Mouse (Mus musculus) CD8-positive naive resting alpha-beta T cell, adult 2 months (primary cell): ENCODE data around the gene Cyp4v3.
A peak's percentile ranks its signal among the peaks of the same experiment; 100 is the strongest.
"Not testable (repeated sequence)": the region's sequence is repeated elsewhere in the genome, so short reads cannot be mapped to it uniquely, and the experiment has no call there.

Experiments used
- DNase-seq, 2 experiments: peaks; one replicate each; pipeline ENCODE4 v3.0.0; 2022; ENCODE audit warnings: low read depth in 2 of 2, low spot score in 2 of 2

Cyp4v3 gene

DNA sequence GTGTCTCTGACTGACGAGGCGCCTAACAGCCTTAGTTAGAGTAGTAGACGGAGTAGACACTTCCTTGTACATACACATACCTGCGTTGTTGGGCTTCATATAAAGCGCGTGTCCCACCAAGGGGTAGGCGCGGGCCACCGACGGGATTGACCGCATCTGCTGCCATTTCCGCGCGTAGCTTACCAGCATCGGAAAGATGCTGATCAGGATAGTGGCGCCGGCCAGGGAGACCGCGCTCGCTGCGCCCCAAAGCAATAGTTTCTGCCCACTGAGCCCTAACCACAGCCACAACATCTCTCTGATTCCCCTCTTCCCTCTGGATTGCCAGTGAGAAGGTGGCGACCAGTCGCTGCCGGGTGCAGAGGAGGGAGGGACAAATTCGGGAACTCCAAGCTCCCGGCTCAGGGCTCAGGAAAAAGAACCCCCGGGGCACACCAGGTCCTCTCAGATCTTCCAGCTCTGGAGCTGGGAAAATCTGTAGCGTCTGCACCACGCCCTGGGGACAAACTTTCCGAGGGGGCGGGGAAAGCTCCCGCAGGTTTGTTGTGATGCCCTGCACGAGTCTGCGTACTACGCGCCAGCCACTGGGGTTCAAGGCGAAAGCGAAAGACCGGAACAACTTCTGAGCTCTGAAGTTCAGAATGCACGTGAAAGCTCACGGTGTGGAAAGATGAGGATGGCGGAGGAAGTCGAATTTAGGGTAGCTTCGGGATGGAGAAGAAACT is at the start of gene Cyp4v3:
Gene Cyp4v3, minus strand, starts transcription at position 532 of the 725 bp plus-strand sequence.
- DNase-seq, result peak; percentile 41 to 48

DNA sequence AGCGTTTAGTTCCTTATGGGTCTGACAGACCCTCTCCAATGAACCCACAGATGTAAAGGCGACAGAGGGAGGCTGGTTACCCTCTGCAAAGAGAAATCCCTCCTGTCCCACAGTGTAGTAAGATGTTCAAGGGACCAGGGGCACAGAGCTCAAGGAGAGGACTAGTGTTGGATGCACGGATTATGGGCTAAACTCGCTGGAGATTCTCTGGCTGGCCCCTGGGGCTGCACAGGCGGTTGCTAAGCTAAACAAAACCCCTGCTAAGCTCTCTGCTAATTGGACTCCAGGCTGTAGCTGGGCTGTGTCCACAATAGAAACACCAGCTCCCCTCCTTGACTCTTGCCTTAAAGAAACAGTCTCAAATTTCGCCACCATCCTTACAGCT is 48.9 kb upstream of the Cyp4v3 start, which contains the start of gene Fam149a:
Gene Fam149a, minus strand, starts transcription at position 329 of the 385 bp plus-strand sequence.
- DNase-seq, result no peak

DNA sequence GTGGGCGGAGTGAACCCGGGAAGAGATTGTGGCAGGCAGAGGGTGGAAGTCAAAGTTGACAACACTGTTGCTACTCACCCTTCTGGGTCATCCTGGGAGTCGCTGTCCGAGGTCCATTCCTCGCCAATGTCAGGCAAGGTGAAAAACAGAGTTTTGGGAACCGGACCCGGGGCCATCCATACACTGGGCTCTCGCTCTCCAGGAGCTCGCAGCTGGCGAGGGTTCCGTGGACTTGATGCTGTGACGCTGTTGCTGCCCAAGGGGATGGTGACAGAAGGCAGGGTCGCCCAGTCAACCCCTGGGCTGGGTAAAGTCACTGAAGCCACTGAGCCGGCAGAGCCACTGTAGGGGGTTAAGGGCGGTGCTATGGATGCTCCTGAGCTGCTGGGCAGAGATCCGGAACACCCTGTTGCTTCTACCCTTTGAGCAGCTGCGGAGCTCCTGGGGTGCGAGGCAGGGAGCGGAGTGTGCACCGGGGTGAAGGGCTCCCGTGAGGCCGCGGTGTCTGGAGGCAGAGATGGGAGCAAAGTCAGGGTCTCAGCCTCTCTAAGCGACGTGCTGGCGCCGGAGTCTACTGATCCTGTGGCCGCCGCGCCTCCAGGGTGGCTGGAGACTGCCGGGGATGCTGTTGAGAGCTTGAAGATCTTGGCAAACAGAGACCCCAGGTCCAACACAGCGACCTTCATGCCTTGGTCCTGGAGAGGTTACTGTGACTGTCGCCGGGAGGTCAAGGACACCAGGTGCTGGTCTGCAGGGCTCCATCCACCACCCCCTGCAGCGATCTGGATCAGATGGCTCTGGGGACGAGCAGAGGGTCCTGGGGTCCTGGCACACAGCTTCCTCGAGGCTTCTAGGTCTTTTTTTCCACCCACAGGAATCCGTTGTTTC is 48.3 kb upstream of the Cyp4v3 start:
- no peak for DNase-seq

DNA sequence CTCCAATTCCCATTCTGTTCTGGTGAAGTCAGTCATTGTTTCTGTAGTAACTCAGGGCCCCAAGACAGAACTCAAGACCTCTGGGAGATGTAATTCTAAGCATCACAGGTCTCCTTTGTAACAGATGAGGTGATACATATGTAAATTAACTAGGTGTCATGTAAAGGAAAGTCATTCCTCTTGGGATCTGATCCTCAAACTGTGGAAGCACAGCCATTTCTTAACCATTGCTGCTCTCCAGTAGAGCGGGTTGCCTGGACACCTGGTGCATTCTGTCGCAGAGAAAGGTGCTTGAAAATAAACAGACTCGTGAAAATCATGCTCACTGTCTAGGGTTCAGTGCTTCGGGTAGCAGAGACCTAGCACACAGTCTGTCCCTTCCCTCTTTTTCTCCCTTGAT is 47.6 kb upstream of the Cyp4v3 start:
- no peak for DNase-seq

DNA sequence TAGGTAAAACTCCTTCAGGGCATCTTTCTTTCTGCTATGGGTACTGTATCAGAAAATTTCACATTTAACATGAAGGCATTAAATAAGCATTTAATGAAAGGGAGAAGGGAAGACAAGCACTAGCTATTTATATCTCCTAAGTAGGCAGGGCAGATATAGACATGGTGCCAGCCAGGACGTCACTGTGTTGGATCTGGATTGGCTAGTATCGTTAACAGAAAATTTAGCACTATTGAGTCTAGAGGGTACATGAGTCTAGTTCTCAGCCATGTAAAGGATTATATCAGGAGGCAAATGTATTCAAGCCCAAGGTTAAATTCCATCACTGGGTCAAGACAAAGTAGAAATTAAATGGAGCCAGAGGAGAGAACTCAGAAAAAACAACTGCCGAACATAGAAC is 41.1 kb upstream of the Cyp4v3 start:
- no peak for DNase-seq

DNA sequence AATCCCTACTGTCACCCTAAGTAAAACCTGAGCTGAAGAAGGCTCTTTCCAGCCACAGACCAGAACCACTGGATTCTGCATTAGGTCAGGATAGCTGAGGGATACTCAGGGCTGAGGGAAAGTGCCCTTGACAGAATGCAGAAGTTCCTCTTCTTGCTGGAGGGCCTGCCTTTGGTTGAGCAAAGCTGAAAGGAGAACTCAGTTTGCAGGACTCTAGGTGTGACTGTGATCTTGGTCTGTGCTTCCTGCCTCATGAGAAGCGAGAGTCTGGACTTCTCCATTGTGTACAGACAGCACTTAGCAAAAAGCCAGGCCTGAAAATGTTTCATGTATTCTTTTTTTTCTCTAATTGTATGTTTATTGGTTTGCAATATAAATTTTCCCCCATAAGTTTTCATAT is 34.1 kb upstream of the Cyp4v3 start:
- no peak for DNase-seq

DNA sequence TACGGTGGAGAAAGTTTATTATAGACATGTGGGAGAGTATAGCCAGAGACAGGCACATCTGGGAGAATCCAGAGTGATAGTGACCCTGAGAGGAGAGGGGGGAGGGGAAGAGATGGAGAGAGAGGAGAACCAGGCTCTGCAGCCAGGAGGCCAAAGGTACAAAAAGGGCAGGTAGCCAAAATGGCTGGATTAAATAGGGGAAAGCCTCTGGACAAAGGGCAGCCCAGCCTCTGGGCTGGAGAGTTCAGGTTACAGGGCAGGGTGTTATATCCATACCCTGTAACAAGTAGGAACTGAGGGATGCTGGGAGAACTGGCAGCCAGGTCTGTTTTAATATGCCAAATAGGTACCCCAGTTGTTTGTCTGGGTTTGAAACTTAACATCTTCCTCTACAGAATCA is 30.2 kb upstream of the Cyp4v3 start:
- no peak for DNase-seq

DNA sequence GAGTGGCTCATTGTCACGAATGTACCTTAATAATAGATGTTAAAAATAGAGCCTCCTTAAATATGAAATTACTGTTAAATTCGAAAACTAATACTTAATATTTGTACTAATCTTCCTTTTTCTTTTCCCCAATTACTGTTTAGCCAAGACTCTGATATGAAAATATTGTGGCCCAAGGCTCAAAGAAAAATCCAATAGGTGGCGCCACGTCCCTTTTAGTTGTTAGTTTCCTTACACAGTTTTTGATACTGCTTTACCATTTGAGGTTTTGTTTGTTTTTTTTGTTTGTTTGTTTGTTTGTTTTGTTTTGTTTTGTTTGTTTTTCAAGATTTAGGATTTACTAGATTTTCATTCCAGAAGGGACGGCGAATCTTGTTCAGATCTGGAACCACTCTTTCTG is 29.3 kb upstream of the Cyp4v3 start:
- no peak for DNase-seq

DNA sequence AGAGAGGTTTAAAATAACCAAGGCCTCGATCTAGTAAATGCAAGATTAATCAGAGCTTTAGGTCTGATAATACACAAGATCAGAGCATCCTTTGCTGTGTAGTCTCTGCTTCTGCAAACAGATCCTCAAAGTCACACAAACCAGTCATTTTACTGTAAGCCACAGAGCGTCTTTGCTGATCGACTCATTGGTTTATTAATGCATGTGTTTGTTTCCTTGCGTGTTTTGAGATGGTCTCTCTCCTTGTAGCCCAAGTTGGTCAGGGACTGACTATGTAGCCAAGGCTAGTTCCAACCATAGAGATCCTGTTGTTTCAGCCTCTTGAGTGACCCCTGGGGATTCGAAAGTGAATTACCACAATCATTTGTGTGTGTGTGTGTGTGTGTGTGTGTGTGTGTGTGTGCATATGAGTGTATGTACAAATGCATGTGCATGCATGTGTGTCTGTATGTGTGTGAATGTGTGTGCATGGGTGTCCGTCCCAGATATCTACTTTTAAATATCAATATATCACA is 26.1 kb upstream of the Cyp4v3 start:
- DNase-seq, result no peak

DNA sequence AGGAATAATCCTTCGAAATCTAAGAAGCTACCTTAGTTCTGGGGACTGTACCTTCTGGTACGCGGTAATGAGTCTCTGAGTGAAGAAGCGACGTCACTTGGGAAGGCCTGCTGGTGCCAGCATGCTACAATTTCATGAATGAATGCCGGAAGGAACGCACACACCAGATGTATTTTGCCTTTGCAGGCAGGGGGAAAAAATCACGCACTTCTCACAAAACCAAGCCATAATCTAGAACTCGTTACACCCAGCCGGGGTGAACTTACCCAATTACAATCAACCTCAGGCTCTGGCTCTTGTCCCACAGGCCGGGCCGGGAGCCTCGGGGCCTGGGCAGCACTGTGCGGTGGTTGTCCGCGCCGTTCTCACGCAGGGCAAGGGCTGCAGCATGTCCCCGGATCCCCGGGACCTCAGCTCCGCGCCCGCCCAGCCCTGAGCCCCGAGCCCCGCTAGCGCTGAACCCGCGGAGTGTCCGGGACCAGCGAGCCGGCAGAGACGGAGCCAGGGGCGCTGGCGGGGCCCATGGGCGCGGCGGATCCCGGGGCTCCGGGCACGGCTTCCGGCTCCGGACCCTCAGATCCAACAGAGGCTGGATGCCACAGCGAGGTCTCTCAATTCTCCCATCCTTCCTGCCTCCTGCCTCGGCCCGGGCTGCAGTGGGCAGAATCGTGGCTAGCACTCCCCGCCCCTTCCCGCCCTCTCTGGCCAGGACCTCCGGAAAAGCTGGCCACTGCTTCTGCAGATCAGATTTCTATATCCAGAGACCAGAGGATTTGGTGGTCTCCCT is 25.3 kb upstream of the Cyp4v3 start:
- no peak for DNase-seq

DNA sequence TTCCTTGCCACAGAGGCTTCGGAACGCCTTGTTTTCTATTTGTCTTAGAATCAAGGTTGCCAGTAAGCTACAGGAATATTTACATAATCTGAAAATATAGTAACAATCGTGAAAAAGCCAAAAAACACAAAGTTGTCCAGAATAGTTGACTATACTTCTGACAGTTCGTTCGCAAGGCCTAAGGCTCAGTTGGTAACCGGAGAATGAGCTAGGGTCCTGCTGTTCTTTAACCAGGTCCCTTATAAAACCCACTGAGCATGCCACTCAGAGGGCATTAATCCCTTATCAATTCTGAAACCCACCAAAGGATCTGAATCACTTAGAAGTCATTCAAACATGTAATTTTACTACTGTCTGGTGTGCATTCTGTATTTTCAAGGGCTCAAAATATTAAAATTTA is 22.8 kb upstream of the Cyp4v3 start:
- DNase-seq, result no peak

DNA sequence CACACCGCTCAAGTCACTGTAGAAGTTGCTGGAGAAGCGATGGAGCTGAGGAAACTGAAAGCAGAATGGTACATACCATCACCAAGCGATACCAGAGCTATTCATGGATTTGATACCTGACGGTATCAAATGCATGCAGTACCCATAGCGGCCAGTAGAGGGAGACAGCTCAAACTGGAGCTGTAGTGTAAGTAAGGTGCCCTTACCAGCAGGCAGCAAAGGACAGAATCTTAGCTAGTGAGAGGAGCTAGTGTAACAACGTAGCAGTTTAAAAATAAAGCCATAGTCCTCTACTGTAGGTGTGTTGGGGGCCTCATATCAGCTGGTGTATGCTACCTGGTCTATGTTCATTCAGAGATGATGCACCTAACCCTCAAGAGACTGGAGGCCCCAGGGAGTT is 12.0 kb upstream of the Cyp4v3 start:
- DNase-seq, result peak; percentile 37 to 46

DNA sequence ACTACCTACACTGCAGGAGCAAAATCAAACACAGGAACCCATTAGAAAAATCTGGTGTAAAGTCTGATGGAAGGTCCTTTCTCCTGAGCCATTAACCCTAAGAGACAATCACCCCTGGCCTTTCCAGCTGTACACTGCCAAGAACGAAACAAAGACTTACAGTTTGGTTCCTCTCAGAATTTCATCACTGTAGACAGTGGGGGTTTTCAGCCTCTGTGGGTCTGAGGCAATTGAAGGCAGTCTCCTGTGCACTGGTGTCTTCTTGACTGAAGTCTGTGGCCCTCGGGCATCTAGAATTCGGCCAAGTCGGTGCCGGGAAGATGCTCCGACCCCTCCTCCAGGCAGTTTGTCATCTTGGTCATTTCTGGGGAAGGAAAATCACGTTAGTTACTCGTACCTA is 11.3 kb upstream of the Cyp4v3 start:
- DNase-seq, result no peak

DNA sequence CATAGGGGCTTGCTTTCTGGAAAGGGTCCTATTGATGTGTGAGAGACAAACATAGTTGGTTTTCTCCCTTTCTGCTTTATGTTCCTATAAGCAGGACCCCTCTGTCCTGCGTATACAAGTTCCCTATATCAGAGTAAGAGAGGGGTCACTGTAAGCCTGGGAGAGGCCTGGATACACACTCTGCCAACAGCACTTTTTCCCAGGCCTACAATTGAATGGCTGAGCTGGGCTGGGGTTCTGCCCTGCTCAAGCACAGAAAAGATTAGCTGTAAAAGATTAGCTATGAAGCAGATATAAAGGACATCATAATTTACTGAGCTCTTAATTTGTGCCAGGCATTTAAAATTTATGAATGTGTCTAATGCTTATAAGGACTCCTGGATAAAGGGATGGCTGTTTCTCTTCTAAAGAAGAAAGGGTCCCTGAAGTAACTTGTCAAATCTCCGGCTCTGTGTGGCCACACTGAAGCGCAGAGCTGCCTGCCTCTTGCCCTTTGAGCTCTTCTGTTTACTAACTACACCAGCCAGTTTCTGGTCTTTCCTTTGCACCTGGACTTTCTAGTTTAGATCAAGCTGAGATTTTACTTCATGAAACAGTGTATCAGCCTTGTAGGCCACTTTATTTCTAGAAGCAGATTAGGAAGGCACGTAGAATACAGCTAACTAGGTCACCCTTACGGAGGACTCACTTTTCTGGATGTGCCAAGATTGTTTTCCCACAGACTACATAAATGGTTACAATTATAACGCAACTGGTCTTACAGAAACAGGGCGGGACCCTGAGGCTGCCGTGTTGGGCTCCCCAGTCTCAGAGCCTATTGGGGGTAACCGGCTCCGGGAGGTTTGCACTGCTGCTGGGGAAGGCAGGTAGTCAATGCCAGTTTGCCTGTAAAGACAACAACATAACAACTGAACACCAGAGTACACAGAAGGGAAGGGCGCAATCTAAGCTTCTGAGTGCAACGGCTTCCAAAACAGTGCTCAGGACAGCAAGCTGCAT is 8.9 kb upstream of the Cyp4v3 start:
- no peak for DNase-seq

DNA sequence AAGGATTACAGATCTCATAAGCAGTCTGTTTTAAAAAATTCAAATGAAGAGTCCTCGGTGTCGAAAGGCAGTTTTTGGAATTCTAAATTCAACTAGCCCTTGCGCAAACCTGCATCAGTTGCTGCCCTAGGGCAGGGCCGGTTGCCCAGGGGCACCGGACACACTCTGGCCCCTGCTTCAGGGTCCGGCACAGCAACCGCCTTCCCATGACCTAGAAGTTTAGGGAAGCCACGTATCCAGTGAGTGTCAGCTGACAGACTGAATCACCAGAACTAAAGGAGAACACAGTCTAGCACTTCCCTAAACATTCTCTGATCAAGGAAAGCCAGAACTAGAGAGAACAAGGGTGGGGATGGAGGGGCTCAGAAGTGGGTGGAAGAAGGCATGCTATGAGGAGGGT is 477 bp upstream of the Cyp4v3 start:
- DNase-seq, result no peak

DNA sequence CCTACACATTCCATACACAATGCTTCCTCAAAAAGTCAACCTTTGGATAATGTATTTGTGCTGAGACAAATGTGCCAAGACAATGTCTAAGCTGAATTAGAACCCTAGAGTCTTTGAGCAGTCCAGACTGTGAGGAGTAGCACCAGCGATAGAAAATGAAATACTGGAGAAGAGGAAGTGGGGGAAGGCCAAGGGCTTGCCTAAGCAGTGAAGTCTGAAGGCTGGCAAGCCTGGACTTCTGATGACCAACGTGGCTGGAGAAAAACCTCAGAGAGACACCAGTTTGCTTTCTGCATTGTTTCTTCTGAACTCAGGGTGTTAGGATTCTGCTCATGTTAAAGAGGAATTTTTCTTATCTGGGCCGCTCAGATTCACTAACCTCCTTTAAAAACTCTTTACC is 2.2 kb downstream of the Cyp4v3 start:
- no peak for DNase-seq

DNA sequence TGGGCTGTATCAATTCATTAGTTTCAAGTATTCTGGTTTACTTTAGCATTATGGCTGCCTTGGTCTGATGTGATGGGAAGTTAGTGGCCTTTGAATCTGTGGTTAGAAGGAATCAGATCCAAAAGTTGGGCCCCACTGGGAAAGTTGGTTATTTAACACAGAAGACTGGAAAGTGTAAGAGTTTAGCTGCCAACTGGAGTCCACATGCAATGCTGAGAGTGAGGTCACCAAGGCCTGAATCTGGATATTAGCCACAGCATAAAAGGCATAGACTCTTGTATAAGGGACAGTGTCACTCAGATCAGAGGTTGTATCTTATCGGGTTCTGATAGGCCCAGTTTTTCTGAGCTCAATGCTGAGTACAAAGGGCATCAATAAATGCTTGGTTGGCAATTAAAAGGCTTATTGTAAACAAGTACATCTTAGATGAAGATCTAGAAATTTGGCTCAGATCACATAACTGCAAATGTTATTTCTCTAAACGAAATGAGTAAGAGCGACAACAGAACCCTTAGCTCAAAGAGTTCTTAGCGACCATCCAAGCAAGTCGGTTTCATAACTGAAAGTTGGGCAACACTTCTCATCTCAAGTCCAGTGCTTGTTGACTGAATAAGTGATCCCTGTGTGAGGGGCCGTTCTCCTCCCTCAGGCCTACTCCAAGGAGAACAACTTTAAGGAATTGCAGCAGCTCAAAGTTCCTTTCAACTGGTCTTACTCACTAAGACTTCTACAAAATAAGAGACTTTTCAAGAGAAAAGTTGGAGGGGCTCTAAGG is 3.6 kb downstream of the Cyp4v3 start:
- DNase-seq, result no peak

DNA sequence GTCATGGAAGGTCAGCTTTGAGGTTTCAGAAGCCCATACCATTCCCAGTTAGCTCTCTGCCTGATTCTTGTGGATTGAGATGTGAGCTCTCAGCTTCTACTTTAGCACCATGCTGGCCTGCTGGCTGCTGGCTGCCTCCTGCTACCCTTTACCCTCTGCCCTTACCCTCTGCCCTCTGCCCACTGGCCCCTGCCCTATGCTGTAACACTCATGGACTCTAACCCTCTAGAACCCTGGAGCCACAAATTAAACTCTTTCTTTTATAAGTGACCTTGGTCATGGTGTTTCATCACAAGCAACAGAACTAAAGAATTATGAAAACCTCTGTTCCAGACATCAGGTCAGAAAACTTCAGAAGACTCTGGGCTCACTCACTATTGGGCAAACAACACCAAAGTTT is 5.9 kb downstream of the Cyp4v3 start:
- DNase-seq, result not testable (repeated sequence)

DNA sequence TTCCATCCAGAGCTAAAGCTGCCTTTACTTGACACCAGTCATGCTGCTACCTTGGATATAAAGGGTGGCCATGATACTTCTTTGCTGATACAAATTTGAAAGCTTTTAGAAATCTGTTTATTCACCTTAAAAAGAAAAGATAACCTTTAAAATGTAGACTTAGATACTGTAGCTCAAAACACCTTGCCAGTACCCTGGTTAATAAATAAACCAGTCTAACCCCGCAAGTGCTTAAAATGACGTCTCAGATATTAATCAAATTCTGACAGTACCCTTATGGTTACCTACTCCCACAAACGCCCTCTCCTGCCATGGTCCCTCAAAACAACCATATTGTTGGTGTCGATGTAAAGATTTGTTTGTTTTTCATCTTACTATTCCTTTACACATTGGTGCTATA is 8.9 kb downstream of the Cyp4v3 start:
- DNase-seq, result no peak
